Mouse (Mus musculus) myocyte (in vitro differentiated cells): Measurements from ENCODE around the gene Fgd6.

ENCODE experiments used
- E2F4 ChIP-seq: IDR thresholded peaks from one replicate; pipeline ENCODE4 v1.6.1; 2011; ENCODE audit warnings: mild to moderate bottlenecking, control low read depth, moderate library complexity; ENCODE audit not compliant: insufficient read depth
- POLR2A ChIP-seq: IDR thresholded peaks from one replicate; pipeline ENCODE4 v1.6.1; 2011; ENCODE audit warnings: low read depth, mild to moderate bottlenecking, control low read depth, moderate library complexity; ENCODE audit not compliant: insufficient read length

DNA sequence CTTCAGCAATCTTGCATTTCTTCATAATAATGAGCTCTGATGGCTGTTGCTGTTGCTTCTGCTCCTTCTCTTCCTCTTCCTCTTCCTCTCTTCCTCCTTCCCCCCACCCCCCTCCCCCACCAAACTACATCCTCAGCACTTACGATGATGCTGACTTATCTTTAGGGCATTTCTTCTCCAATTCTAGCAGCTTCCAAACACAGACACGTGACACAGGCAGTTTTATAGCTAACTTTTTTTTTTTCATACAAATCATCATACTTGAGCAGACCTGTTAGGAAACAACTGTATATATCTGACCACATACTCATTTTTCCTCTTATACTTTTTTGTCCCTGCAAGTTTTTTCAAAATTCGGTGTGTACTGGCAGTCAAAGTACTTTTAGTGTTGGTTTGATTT is 54.2 kb downstream of the Fgd6 start:
- TF ChIP-seq POLR2A (no peak), E2F4 (no peak)
